Mouse (Mus musculus) heart, adult 8-10 months (tissue): ENCODE measurements around the gene Tbc1d1. TPM values are rescaled to one million over a fixed set of nuclear protein-coding genes. Genes with fewer than 3 reads are reported as not detected.

ENCODE experiments used
- DNase-seq: peaks from one replicate; pipeline ENCODE4 v3.0.0; 2022; ENCODE audit warnings: low spot score
- total RNA-seq, 4 experiments: library from RNA; stranded (reverse); gene quantifications; 2 replicates each; pipeline ENCODE4 v1.2.4; 2022

The Tbc1d1 gene
- total RNA-seq, 4 experiments from 2014 or later, result 11.1 to 15.7 (median 13.5) TPM

GRCm38 (mm10) chr5:64237263-64237662, 81.2 kb downstream of the Tbc1d1 start:
- DNase-seq, result no peak

GRCm38 (mm10) chr5:64237693-64238092, 81.6 kb downstream of the Tbc1d1 start:
- DNase-seq, result no peak

GRCm38 (mm10) chr5:64238894-64239652, 83.0 kb downstream of the Tbc1d1 start:
- DNase-seq, result no peak

- peak; percentile 21 for DNase-seq
Measured at GRCm38 (mm10) chr5:64240941-64241682, 85.0 kb downstream of the Tbc1d1 start.

GRCm38 (mm10) chr5:64241867-64242266, 85.8 kb downstream of the Tbc1d1 start:
- no peak for DNase-seq

- no peak for DNase-seq
Measured at GRCm38 (mm10) chr5:64242795-64243455, 86.8 kb downstream of the Tbc1d1 start.

GRCm38 (mm10) chr5:64243666-64244065, 87.6 kb downstream of the Tbc1d1 start:
- no peak for DNase-seq

- no peak for DNase-seq
Measured at GRCm38 (mm10) chr5:64244283-64244682, 88.2 kb downstream of the Tbc1d1 start.

GRCm38 (mm10) chr5:64244745-64245144, 88.6 kb downstream of the Tbc1d1 start:
- DNase-seq, result no peak

- DNase-seq, result no peak
Measured at GRCm38 (mm10) chr5:64251435-64251834, 95.3 kb downstream of the Tbc1d1 start.

- no peak for DNase-seq
Measured at GRCm38 (mm10) chr5:64254278-64254677, 98.2 kb downstream of the Tbc1d1 start.

- DNase-seq, result no peak
Measured at GRCm38 (mm10) chr5:64254988-64255387, 98.9 kb downstream of the Tbc1d1 start.

- no peak for DNase-seq
Measured at GRCm38 (mm10) chr5:64263348-64263747, 107.2 kb downstream of the Tbc1d1 start.

- no peak for DNase-seq
Measured at GRCm38 (mm10) chr5:64263898-64264478, 107.9 kb downstream of the Tbc1d1 start.

GRCm38 (mm10) chr5:64265145-64265544, 109.0 kb downstream of the Tbc1d1 start:
- no peak for DNase-seq

- DNase-seq, result no peak
Measured at GRCm38 (mm10) chr5:64265906-64266305, 109.8 kb downstream of the Tbc1d1 start.

- no peak for DNase-seq
Measured at GRCm38 (mm10) chr5:64266534-64266933, 110.4 kb downstream of the Tbc1d1 start.

- no peak for DNase-seq
Measured at GRCm38 (mm10) chr5:64267279-64267678, 111.2 kb downstream of the Tbc1d1 start.

GRCm38 (mm10) chr5:64269669-64270068, 113.6 kb downstream of the Tbc1d1 start:
- no peak for DNase-seq

GRCm38 (mm10) chr5:64273517-64273916, 117.4 kb downstream of the Tbc1d1 start:
- DNase-seq, result no peak

- no peak for DNase-seq
Measured at GRCm38 (mm10) chr5:64274296-64274695, 118.2 kb downstream of the Tbc1d1 start.
